ENCODE assay signal across 12 mouse cellular contexts in the genomic region with DNA sequence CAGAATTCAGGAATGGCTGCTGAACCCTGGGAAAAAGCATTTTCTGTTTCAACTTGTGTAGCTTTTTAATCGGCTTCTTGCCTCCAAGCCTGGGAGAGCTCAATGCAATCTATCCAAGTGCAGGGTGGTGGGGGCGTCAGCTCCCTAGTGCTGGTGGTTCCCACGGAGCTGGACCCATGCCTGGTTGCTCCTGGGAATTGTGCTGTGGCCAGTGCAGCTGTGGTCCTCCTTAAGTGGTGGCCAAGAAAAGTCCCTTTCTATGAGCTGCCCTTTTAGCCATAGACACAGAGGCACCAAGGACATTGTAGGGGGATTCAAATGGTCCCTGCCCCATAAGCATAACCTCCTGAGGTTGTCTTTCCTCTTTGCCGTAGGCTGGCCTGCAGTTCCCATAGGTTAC. TPM values are rescaled to one million over a fixed set of nuclear protein-coding genes. Genes with fewer than 3 reads are reported as not detected.
DNase-seq lines count a peak whose midpoint lies in the region.
"Had no signal": no experiment of that assay in that cellular context is flagged by ENCODE, and none has a peak within 500 bp of the region (broad histone marks: within the 10 kb centered on the region; RNA-seq: fewer than 3 reads in every experiment).

No protein-coding gene starts in this region.

- intact Hi-C loops in heart, postnatal 36 days (cut with DNase I): no loop called here

- peak; percentile 37 to 64 for DNase-seq in cerebellum, postnatal 10 days
- no peak for DNase-seq in cerebellum, postnatal 36 days
- peak; percentile 44 to 63 for DNase-seq in layer of hippocampus, postnatal 10 days (ENCODE audit: low spot score in 2 of 2)
- DNase-seq in layer of hippocampus, postnatal 36 days: no peak
- DNase-seq in NIH3T3 (ENCODE audit: low read depth) (peak; percentile 38), liver (no peak)
- DNase-seq in heart, postnatal 36 days: peak; percentile 47 to 58
- DNase-seq in adrenal gland, adult 2 months: no peak
- DNase-seq: adrenal gland, postnatal 25 days; cerebellum, adult 9-11 months; spleen, adult 18-20 months; thymus, postnatal 4 days had no signal

RNA-seq across cellular contexts. Expression of a gene that starts 31.7 kb away (rescaled TPM):
- total RNA-seq in layer of hippocampus, postnatal 10 days (2021): 100 to 1,000 TPM; 286 to 292 TPM
- 100 to 1,000 TPM; 111 to 113 TPM for total RNA-seq in layer of hippocampus, postnatal 36 days (2021)
- 10 to 100 TPM; 39.9 to 48.3 TPM for total RNA-seq in heart, postnatal 36 days (2021)
- 10 to 100 TPM; 39.4 to 50.3 TPM for total RNA-seq in adrenal gland, adult 2 months (2021)
- polyA plus RNA-seq in adrenal gland, adult 2 months (2012; rRNA removed): 18.2 and 35.6 TPM in 2 replicates

Comparison
In these comparisons a context has a peak if more than half of its experiments do, and no peak if none do; other contexts are left out.
1. DNase-seq: peak in cerebellum, postnatal 10 days (2 of 2), layer of hippocampus, postnatal 10 days (2 of 2), NIH3T3 (single experiment) and heart, postnatal 36 days (2 of 2); none in cerebellum, postnatal 36 days (0 of 2), layer of hippocampus, postnatal 36 days (0 of 2), liver (single experiment) and adrenal gland, adult 2 months (single experiment).